Mouse (Mus musculus) lung, postnatal 0 days (tissue): ENCODE measurements at regions not wholly inside any gene's neighbourhood (a gene's known extent, or its start where the extent isn't known, plus 50 kb on each side); places are given as distances from the start of the nearest gene placed in this dataset.

ENCODE experiments used
- ATAC-seq: fragments of 200-750 bp; cut with Nextera tagmentation; 2 replicates; pipeline ENCODE4 v1.8.0; 2017; ENCODE audit warnings: moderate library complexity
- DNase-seq: peaks from one replicate; pipeline ENCODE4 v3.0.0-alpha.2; 2016; ENCODE audit warnings: low spot score
- H3K27ac ChIP-seq: fragments of 300-500 bp; sonication (generic); 2 replicates; pipeline ENCODE4 v1.5.1; 2014; ENCODE audit warnings: antibody characterized with exemption, mild to moderate bottlenecking, low read length, mixed read lengths
- H3K27me3 ChIP-seq: fragments of 300-500 bp; sonication (generic); replicated peaks from 2 replicates; pipeline ENCODE4 v1.6.1; 2014; ENCODE audit warnings: low read length, mixed read lengths; ENCODE audit not compliant: insufficient read depth
- H3K36me3 ChIP-seq: fragments of 300-500 bp; sonication (generic); 2 replicates; pipeline ENCODE4 v1.6.1; 2014; ENCODE audit warnings: low read length, mixed read lengths; ENCODE audit not compliant: insufficient read depth
- H3K4me1 ChIP-seq: fragments of 300-500 bp; sonication (generic); 2 replicates; pipeline ENCODE4 v1.6.1; 2014; ENCODE audit warnings: antibody characterized with exemption, low read depth, low read length, mixed read lengths; ENCODE audit not compliant: insufficient read depth
- H3K4me2 ChIP-seq: fragments of 300-500 bp; sonication (generic); replicated peaks from 2 replicates; pipeline ENCODE4 v1.6.1; 2014; ENCODE audit warnings: low read depth, mild to moderate bottlenecking, low read length, moderate library complexity, mixed read lengths
- H3K4me3 ChIP-seq: fragments of 300-500 bp; sonication (generic); 2 replicates; pipeline ENCODE4 v1.5.1; 2014; ENCODE audit warnings: low read depth, low read length
- H3K9ac ChIP-seq: fragments of 300-500 bp; sonication (generic); replicated peaks from 2 replicates; pipeline ENCODE4 v1.6.1; 2014; ENCODE audit warnings: low read depth, mild to moderate bottlenecking
- H3K9me3 ChIP-seq: fragments of 300-500 bp; sonication (generic); 2 replicates; pipeline ENCODE4 v1.6.1; 2016; ENCODE audit warnings: low read length, mixed read lengths
- CTCF ChIP-seq: IDR thresholded peaks from 2 replicates; pipeline ENCODE4 v1.5.1; 2016; ENCODE audit warnings: antibody characterized with exemption, mild to moderate bottlenecking
- EP300 ChIP-seq: IDR thresholded peaks from 2 replicates; pipeline ENCODE4 v1.6.1; 2016; ENCODE audit warnings: antibody characterized with exemption, mild to moderate bottlenecking, control low read depth
- WGBS: fragments of 180-500 bp; shearing (Covaris S2); extraction: QIAGEN DNeasy Blood & Tissue Kit; methylation state at CpG from one replicate; pipeline ENCODE4 v1.1.7; 2014; 5-methylcytosine and 5-hydroxymethylcytosine counted together

DNA sequence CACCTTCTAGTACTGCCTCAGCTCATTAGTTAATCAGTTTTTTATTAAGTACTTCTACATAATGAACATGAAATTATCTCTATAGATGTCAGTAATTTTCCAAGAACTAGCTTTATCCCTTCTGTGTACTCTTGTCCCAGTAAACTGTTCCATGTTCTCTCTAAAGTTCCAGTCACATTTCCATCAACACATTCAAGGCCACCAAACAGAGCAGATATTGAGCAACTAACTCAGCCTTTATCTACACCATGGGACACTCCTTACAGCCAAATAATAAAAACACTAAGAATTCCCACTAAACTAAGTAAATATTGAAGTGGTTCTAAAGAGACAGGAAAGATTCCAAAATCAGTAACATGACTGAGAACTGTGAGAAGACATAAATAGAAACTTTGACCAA lies 229.9 kb downstream of the Gm4340 start:
- TF ChIP-seq CTCF (no peak), EP300 (no peak)
- H3K4me3 ChIP-seq: no peak overlapping the region
- no peak for DNase-seq
- H3K27me3 ChIP-seq: no peaks in the 10 kb centered on the region
- H3K4me1 ChIP-seq: no peaks in the 10 kb centered on the region
- H3K9ac ChIP-seq: no peak overlapping the region
- no peaks in the 10 kb centered on the region for H3K9me3 ChIP-seq
- no peak for ATAC-seq
- H3K36me3 ChIP-seq: no peaks in the 10 kb centered on the region
- H3K27ac ChIP-seq: no peak overlapping the region
- H3K4me2 ChIP-seq: no peak overlapping the region

DNA sequence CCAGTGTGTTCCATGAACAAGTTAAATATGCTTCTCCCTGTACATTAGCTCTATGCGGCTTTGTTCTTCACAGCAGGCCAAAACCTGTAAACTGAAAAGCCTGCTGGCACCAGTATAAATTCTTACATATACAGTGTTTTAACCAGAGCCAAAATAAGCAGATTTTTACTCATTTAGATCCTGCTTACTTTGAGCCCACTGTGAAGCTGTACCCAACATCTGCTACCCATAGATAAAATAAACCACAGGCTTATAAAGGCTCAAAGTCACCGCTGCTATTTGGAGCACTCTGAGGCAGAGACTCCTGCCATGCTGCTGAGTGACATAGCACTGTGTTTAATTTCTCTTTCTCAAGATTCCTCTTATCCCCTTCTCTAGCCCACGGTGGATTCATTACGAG lies 251.1 kb downstream of the Gm4340 start:
- Histone ChIP-seq H3K36me3 (no peaks in the 10 kb centered on the region), H3K4me1 (no peaks in the 10 kb centered on the region)

DNA sequence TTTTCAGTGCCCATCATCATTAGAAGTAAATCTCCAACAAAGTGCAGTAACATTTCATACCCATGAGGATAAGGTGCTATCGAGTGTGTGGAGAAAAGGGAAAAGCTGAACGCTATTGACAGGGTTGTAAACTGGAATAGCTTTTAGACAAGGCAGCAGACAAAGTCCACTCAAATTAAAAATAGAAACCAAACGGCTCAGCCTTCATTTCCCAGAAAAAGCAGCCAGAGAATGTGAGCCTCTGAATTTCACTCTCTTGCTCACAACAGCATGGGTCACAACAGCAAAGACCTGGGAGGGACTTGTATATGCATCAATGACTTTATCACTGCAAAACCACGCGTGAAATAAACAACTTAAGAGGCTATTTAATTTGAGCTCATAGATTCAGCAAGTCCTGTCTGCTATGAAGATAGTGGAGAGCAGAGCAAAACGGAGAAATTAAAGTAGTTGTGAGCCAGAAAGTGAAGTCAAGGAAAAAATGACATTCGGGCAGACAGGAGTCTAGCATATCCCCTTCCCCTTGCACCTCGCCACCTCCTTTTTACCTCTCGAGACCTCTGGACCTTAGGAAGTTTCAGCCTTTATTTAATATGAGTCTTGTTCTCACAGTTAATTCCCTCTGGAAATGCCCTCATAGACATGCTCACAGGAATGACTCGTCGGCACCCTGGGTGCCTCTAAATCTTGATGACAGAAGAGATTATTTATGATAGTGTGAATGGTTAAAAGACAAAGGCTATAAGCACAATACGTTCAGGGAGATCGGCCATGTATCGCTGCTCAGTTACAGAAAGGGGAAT lies 261.9 kb downstream of the Gm4340 start:
- TF ChIP-seq EP300 (no peak), CTCF (no peak)
- ATAC-seq (no peak), DNase-seq (no peak)
- Histone ChIP-seq H3K27ac (no peak overlapping the region), H3K36me3 (no peaks in the 10 kb centered on the region), H3K4me3 (no peak overlapping the region), H3K9me3 (no peaks in the 10 kb centered on the region), H3K27me3 (no peaks in the 10 kb centered on the region), H3K4me2 (peak overlapping the region; percentile 20; the same call in 1 of the 2 replicates), H3K4me1 (no peaks in the 10 kb centered on the region), H3K9ac (no peak overlapping the region)
- 54% methylated on average over 14 of the region's 14 CpGs for WGBS

More for the DNA sequence above, 251.1 kb downstream of the Gm4340 start:
- H3K4me2 ChIP-seq: no peak overlapping the region
- no peaks in the 10 kb centered on the region for H3K9me3 ChIP-seq
- H3K27ac ChIP-seq: no peak overlapping the region
- 76% methylated on average over 4 of the region's 4 CpGs for WGBS
- H3K4me3 ChIP-seq: no peak overlapping the region
- no peaks in the 10 kb centered on the region for H3K27me3 ChIP-seq
- TF ChIP-seq CTCF (no peak), EP300 (no peak)
- no peak overlapping the region for H3K9ac ChIP-seq
- ATAC-seq (no peak), DNase-seq (no peak)

DNA sequence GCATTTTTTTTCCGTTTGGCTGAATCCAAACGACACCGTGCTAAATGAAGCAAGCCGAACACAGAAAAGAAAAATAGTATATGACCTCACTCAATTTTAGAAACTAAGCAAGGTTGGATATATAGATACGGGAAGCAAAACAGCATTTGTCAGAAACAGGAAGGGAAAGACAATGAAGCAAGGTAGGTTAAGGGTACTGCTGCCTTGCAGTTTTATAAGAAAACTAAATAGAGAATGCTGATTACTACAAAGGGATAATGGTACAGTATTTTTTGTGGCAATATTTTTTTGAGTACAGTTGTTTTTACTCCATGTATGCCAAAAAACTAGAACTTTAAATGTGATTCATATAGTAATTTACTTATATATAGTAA lies 262.5 kb downstream of the Gm4340 start:
- ATAC-seq (no peak), DNase-seq (no peak)
- no peaks in the 10 kb centered on the region for H3K9me3 ChIP-seq
- H3K9ac ChIP-seq: no peak overlapping the region
- no peaks in the 10 kb centered on the region for H3K27me3 ChIP-seq
- no peaks in the 10 kb centered on the region for H3K4me1 ChIP-seq
- no peak overlapping the region for H3K27ac ChIP-seq
- peak overlapping the region; percentile 20; the same call in 1 of the 2 replicates for H3K4me2 ChIP-seq
- H3K36me3 ChIP-seq: no peaks in the 10 kb centered on the region
- no peak for TF ChIP-seq EP300
- no peak for TF ChIP-seq CTCF
- 49% methylated on average over 5 of the region's 5 CpGs for WGBS
- H3K4me3 ChIP-seq: no peak overlapping the region

DNA sequence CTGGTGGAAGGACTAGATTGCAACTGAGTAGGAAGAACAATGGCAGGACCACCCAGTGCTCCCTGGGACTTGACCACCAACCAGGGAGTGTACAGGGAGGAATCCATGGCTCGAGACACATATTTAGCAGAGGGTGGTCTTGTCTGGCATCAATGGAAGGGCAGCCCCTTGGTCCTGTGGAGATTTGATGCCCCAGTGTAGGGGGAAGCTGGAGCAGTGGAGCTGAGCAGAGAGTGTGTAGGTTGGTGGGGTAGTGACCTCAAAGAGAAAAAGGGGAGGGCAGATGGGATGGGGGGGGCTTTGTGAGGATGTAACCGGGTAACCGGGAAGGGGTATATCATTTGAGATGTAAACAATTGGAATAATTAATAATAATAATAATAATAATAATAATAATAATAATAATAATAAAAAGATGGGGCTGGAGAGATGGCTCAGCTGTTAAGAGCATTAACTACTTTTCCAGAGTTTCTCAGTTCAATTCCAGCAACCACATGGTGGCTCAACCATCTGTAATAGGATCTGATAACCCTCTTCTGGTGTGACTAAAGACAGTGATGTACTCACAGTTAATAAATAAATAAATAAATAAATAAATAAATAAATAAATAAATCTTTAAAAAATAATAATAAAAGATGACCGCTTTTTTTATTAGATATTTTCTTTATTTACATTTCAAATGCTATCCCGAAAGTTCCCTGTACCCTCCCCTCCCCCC lies 292.5 kb downstream of the Gm4340 start:
- no peaks in the 10 kb centered on the region for H3K9me3 ChIP-seq
- no peak overlapping the region for H3K4me2 ChIP-seq
- TF ChIP-seq EP300 (no peak), CTCF (no peak)
- no peak overlapping the region for H3K9ac ChIP-seq
- whole genome bisulfite sequencing: 92% methylated on average over 5 of the region's 5 CpGs
- H3K36me3 ChIP-seq: no peaks in the 10 kb centered on the region
- no peak overlapping the region for H3K4me3 ChIP-seq
- no peak for ATAC-seq
- H3K27me3 ChIP-seq: no peaks in the 10 kb centered on the region
- no peaks in the 10 kb centered on the region for H3K4me1 ChIP-seq
- H3K27ac ChIP-seq: no peak overlapping the region
- no peak for DNase-seq

DNA sequence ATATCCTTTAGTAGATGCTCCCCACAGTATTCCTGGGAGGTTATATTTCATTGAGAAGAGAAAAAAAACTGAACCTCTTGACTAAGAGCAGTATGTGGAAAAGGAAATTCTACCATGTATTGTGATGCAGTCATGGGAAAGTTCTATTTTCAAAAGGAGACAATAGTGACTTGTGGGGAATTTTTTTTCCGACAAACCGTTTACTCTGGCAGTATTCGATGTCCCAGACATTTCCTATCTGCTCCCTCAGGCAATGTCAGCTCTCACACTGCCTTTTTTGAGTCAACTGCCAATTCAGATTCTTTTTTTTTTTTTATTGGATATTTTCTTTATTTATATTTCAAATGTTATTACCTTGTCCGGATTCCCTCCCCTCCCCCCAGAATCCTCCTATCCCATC lies 295.5 kb downstream of the Gm4340 start:
- Histone ChIP-seq H3K4me3 (no peak overlapping the region), H3K9ac (no peak overlapping the region), H3K9me3 (no peaks in the 10 kb centered on the region), H3K36me3 (no peaks in the 10 kb centered on the region), H3K27me3 (no peaks in the 10 kb centered on the region), H3K4me1 (no peaks in the 10 kb centered on the region), H3K4me2 (no peak overlapping the region), H3K27ac (no peak overlapping the region)
- TF ChIP-seq EP300 (no peak), CTCF (no peak)
- ATAC-seq (no peak), DNase-seq (no peak)
- WGBS: 69% methylated on average over 4 of the region's 4 CpGs
